Mouse (Mus musculus) thymus, adult 2 months (tissue): Measurements from ENCODE around the gene Mfn2. TPM values are rescaled to one million over a fixed set of nuclear protein-coding genes. Genes with fewer than 3 reads are reported as not detected.

Source experiments
- DNase-seq: peaks from one replicate; pipeline ENCODE4 v3.0.0; 2021
- H3K27ac ChIP-seq: fragments of 200-500 bp; 2 replicates; pipeline ENCODE4 v1.5.1; 2012; ENCODE audit warnings: low read length, control low read depth; ENCODE audit not compliant: control insufficient read depth, insufficient read depth
- H3K27me3 ChIP-seq: fragments of 200-500 bp; 2 replicates; pipeline ENCODE4 v1.6.1; 2012; ENCODE audit warnings: mild to moderate bottlenecking, low read length, moderate library complexity, mixed read lengths; ENCODE audit not compliant: control insufficient read depth, insufficient read depth
- H3K36me3 ChIP-seq: fragments of 200-500 bp; 2 replicates; pipeline ENCODE4 v1.6.1; 2012; ENCODE audit warnings: mild to moderate bottlenecking, low read length, moderate library complexity; ENCODE audit not compliant: control insufficient read depth, insufficient read depth
- H3K4me1 ChIP-seq: fragments of 200-500 bp; replicated peaks from 2 replicates; pipeline ENCODE4 v1.6.1; 2012; ENCODE audit warnings: low read length; ENCODE audit not compliant: control insufficient read depth, insufficient read depth
- H3K4me3 ChIP-seq: fragments of 200-500 bp; 2 replicates; pipeline ENCODE4 v1.5.1; 2012; ENCODE audit warnings: mild to moderate bottlenecking, low read length, control low read depth, moderate library complexity; ENCODE audit not compliant: control insufficient read depth, insufficient read depth
- CTCF ChIP-seq: fragments of 200-500 bp; IDR thresholded peaks from 2 replicates; pipeline ENCODE4 v1.5.1; 2012; ENCODE audit warnings: mild to moderate bottlenecking, control low read depth, low read length, moderate library complexity, borderline replicate concordance; ENCODE audit not compliant: control insufficient read depth, poor library complexity, insufficient read depth; ENCODE audit errors: extremely low read depth
- POLR2A ChIP-seq: fragments of 200-500 bp; IDR thresholded peaks from 2 replicates; pipeline ENCODE4 v1.6.1; 2012; ENCODE audit warnings: mild to moderate bottlenecking, low read length, control low read depth, moderate library complexity; ENCODE audit not compliant: control insufficient read depth, poor library complexity, insufficient read depth; ENCODE audit errors: extremely low read depth
- WGBS: fragments of 180-500 bp; shearing (Covaris S2); methylation state at CpG from one replicate; pipeline ENCODE4 v1.1.7; 2018; 5-methylcytosine and 5-hydroxymethylcytosine counted together
- polyA plus RNA-seq: library from polyadenylated mRNA; depleted of rRNA; stranded (reverse); fragments of >200 nt; gene quantifications from 2 replicates; pipeline ENCODE4 v1.2.3, GENCODE M21; 2012

The Mfn2 gene
- polyA plus RNA-seq, 1 experiment, result 50.2 TPM

DNA sequence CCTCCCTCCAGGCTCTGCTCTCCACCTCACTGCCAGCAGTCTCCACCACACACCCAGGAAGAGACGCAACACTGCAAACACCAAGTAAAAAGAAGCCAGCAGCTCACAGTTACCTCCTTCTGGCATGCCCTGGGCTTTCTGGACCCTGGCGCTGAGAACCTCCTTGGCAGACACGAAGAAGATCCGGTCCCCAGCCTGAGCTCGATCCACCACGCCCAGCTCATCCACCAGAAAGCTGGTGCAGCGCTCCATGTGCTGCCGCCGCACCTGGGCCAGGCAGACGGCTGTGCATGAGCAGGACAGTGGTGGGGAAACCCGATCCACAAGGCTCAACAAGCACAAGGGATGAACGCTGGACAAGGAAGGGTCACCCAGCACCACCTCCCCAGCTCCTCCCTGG lies 18.3 kb downstream of the Mfn2 start:
- no peak for TF ChIP-seq CTCF
- TF ChIP-seq POLR2A, result no peak
- no peaks in the 10 kb centered on the region for H3K4me1 ChIP-seq
- no peak overlapping the region for H3K27ac ChIP-seq
- 96% methylated on average over 12 of the region's 12 CpGs for WGBS
- H3K27me3 ChIP-seq, result no peaks in the 10 kb centered on the region
- DNase-seq, result no peak
- H3K4me3 ChIP-seq, result no peak overlapping the region
- H3K36me3 ChIP-seq, result peaks cover 46% of the 10 kb centered on the region

DNA sequence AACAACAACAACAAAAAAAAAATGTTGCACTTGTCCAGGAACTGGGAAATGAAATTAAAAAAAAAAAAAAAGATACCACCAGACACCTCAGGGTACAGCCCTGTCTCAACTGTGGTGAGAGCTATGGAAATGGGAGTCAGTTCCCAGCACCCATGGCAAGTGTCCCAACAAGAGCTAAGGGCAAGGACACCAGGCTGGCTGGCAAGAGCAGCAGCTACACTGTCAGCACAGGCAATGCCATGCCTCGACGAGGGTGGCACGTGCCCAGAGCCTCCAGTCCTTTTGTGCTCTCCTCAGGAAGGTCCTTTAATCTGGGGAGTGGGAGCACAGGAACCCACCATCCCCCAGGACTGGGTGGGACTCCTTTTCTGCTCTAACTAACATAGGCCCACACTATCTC lies 20.4 kb downstream of the Mfn2 start:
- no peak for DNase-seq
- H3K36me3 ChIP-seq, result peaks cover 47% of the 10 kb centered on the region
- H3K27me3 ChIP-seq, result no peaks in the 10 kb centered on the region
- TF ChIP-seq CTCF (no peak), POLR2A (no peak)
- no peaks in the 10 kb centered on the region for H3K4me1 ChIP-seq
- H3K4me3 ChIP-seq, result no peak overlapping the region
- H3K27ac ChIP-seq, result no peak overlapping the region
- 95% methylated on average over 3 of the region's 3 CpGs for WGBS

DNA sequence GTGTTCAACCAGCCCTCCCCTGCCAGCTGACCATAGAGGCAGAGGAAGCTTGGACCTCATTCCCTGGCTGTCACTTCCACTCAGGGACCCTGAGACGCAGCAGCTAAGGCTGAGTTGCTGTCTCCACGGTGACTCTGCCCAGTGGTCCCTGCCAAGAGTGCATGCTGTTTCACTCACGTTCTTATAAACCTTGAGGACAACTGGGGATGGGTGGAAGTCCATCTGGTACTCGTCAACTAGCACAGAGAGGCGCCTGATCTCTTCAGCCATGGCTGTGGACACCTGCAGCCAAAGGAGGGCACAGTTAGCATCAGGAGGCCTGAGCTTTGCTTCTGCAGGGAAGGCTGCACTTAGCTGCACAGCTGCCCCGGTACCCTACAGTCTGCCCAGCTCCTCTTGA lies 21.5 kb downstream of the Mfn2 start:
- 97% methylated on average over 6 of the region's 6 CpGs for WGBS
- TF ChIP-seq CTCF, result no peak
- no peak for TF ChIP-seq POLR2A
- H3K27ac ChIP-seq, result no peak overlapping the region
- no peaks in the 10 kb centered on the region for H3K27me3 ChIP-seq
- no peak overlapping the region for H3K4me3 ChIP-seq
- no peak for DNase-seq
- peaks cover 45% of the 10 kb centered on the region for H3K36me3 ChIP-seq
- no peaks in the 10 kb centered on the region for H3K4me1 ChIP-seq

- no peak for DNase-seq
- WGBS, result 94% methylated on average over 7 of the region's 7 CpGs
- no peak for TF ChIP-seq POLR2A
- no peak for TF ChIP-seq CTCF
Observed at GRCm38 (mm10) chr4:147881792-147882191, 22.7 kb downstream of the Mfn2 start.

GRCm38 (mm10) chr4:147879865-147880264 lies 24.6 kb downstream of the Mfn2 start:
- no peaks in the 10 kb centered on the region; the same call in 1 of the 2 replicates for H3K4me1 ChIP-seq
- TF ChIP-seq CTCF (no peak), POLR2A (no peak)
- H3K27me3 ChIP-seq, result no peaks in the 10 kb centered on the region
- H3K4me3 ChIP-seq, result no peak overlapping the region
- H3K36me3 ChIP-seq, result peaks cover 48% of the 10 kb centered on the region
- WGBS, result 83% methylated on average over 5 of the region's 5 CpGs
- H3K27ac ChIP-seq, result no peak overlapping the region
- no peak for DNase-seq

More at GRCm38 (mm10) chr4:147881792-147882191, 22.7 kb downstream of the Mfn2 start:
- H3K36me3 ChIP-seq, result peaks cover 46% of the 10 kb centered on the region
- H3K27me3 ChIP-seq, result no peaks in the 10 kb centered on the region
- H3K4me3 ChIP-seq, result no peak overlapping the region
- H3K4me1 ChIP-seq, result no peaks in the 10 kb centered on the region
- H3K27ac ChIP-seq, result no peak overlapping the region

DNA sequence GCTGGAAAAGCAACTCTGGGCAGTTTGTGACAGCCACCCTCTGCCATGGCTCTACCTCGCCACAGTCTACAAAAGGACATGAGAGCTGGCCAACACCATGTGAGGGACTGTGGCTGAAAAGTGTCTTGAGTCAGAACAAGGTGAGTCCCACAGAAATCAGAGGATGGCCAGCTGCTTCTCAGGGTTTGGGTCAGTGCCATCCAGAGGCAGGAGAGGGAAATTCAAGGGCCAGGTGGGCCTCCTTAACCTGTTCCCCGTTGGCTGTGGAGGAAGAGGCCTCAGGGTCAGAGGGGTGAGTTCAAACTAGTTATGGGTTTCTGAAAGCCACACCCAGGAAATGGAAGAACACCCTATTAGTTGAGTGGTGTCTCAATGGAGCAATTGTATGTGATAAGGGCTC lies 25.0 kb downstream of the Mfn2 start:
- Histone ChIP-seq H3K4me1 (no peaks in the 10 kb centered on the region; the same call in 1 of the 2 replicates), H3K4me3 (no peak overlapping the region), H3K27ac (no peak overlapping the region), H3K27me3 (no peaks in the 10 kb centered on the region), H3K36me3 (peaks cover 52% of the 10 kb centered on the region)
- DNase-seq, result no peak
- TF ChIP-seq CTCF (no peak), POLR2A (no peak)
- 63% methylated on average over 2 of the region's 2 CpGs for WGBS

DNA sequence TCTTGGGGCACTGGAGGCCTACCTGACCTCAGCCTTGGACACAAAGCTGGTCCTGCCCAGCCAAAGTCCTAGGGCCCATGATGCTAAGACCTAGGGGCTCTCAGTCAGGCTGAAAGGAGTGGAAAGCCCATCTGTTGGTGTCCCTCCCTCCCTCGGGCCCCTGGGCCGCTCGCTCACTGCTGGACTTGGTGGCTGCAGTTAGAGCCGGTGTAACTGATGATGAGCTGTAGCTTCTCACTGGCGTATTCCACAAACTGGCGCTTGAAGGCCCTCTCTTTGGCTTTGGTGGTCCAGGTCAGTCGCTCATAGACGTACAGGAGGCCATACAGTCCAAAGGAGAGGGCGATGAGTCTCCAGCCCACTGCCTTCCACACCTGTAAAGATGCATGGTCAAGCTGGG lies 26.0 kb downstream of the Mfn2 start:
- no peak for DNase-seq
- Histone ChIP-seq H3K27ac (no peak overlapping the region), H3K36me3 (peaks cover 55% of the 10 kb centered on the region), H3K4me1 (no peaks in the 10 kb centered on the region; the same call in 1 of the 2 replicates), H3K4me3 (no peak overlapping the region), H3K27me3 (no peaks in the 10 kb centered on the region)
- WGBS, result 95% methylated on average over 9 of the region's 9 CpGs
- TF ChIP-seq POLR2A, result no peak
- no peak for TF ChIP-seq CTCF
